Mouse (Mus musculus) left cerebral cortex, postnatal 36 days (tissue): ENCODE measurements around the gene Cavin1. TPM values are rescaled to one million over a fixed set of nuclear protein-coding genes. Genes with fewer than 3 reads are reported as not detected.
"Not testable (repeated sequence)": the region's sequence is repeated elsewhere in the genome, so short reads cannot be mapped to it uniquely, and the experiment has no call there.

ENCODE experiments used
- DNase-seq, 2 experiments: peaks; one replicate each; pipeline ENCODE4 v3.0.0; 2021 to 2022; ENCODE audit warnings: low spot score in 2 of 2, mixed read lengths in 1 of 2
- intact Hi-C: fragments of 180-260 bp; cut with DNase I; formaldehyde crosslinking; loops from one replicate; pipeline ENCODE4 v1.15.1; 2025
- total RNA-seq, 2 experiments: library from RNA; stranded (reverse); gene quantifications; 2 replicates each; pipeline ENCODE4 v1.2.3; 2021

Cavin1 gene
- total RNA-seq, result 10 to 100 TPM; 17.4 to 20.4 TPM

- intact Hi-C loops, result no loop called here
- DNase-seq, result peak; percentile 27 to 66
Observed at GRCm38 (mm10) chr11:100970557-100970937, at the start of gene Cavin1. Cavin1 (minus strand) TSS chr11:100970887.

- DNase-seq, result no peak
- intact Hi-C loops, result loop anchor here (2.0 to 5.0 kb wide), 2 partner anchors 29 to 41 kb away; no protein-coding TSS in a partner anchor
Observed at GRCm38 (mm10) chr11:101011641-101012040, 41.0 kb upstream of the Cavin1 start.

GRCm38 (mm10) chr11:101009888-101010784 is 39.4 kb upstream of the Cavin1 start:
- DNase-seq, result peak in 1 of 2 experiments; percentile 33
- intact Hi-C loops, result loop anchor here (2.0 to 5.0 kb wide), 2 partner anchors 27 to 42 kb away; no protein-coding TSS in a partner anchor

- peak; percentile 95 to 97 for DNase-seq
- intact Hi-C loops, result no loop called here
Observed at GRCm38 (mm10) chr11:101009046-101009887, 38.6 kb upstream of the Cavin1 start, which contains the start of gene Atp6v0a1. Atp6v0a1 (plus strand) TSS chr11:101009452.

GRCm38 (mm10) chr11:101008206-101009045 is 37.7 kb upstream of the Cavin1 start:
- no peak for DNase-seq
- intact Hi-C loops, result no loop called here

- intact Hi-C loops, result no loop called here
- DNase-seq, result no peak
Observed at GRCm38 (mm10) chr11:101003025-101003685, 32.5 kb upstream of the Cavin1 start.

GRCm38 (mm10) chr11:101001875-101002552 is 31.3 kb upstream of the Cavin1 start:
- intact Hi-C loops, DNase-seq: not testable (repeated sequence)

GRCm38 (mm10) chr11:100999254-100999653 is 28.6 kb upstream of the Cavin1 start:
- intact Hi-C loops, result no loop called here
- DNase-seq, result no peak

- intact Hi-C loops, result no loop called here
- no peak for DNase-seq
Observed at GRCm38 (mm10) chr11:100998836-100999235, 28.1 kb upstream of the Cavin1 start.

- DNase-seq, result no peak
- intact Hi-C loops, result no loop called here
Observed at GRCm38 (mm10) chr11:100996501-100996900, 25.8 kb upstream of the Cavin1 start.

GRCm38 (mm10) chr11:100994655-100995054 is 24.0 kb upstream of the Cavin1 start:
- DNase-seq, result no peak
- intact Hi-C loops, result no loop called here

GRCm38 (mm10) chr11:100994233-100994632 is 23.5 kb upstream of the Cavin1 start:
- DNase-seq, result no peak
- intact Hi-C loops, result no loop called here

GRCm38 (mm10) chr11:100993437-100993836 is 22.8 kb upstream of the Cavin1 start:
- no peak for DNase-seq
- intact Hi-C loops, result no loop called here

- intact Hi-C loops, result no loop called here
- DNase-seq, result no peak
Observed at GRCm38 (mm10) chr11:100991027-100991534, 20.4 kb upstream of the Cavin1 start.

GRCm38 (mm10) chr11:100989666-100990065 is 19.0 kb upstream of the Cavin1 start:
- DNase-seq, result no peak
- intact Hi-C loops, result loop anchor here (10.0 kb wide), 1 partner anchor 185 kb away; the partner anchor contains the start of genes Ccr10, Cntnap1 and Plekhh3

- intact Hi-C loops, result loop anchor here (10.0 kb wide), 1 partner anchor 186 kb away; the partner anchor contains the start of genes Ccr10, Cntnap1 and Plekhh3
Observed at GRCm38 (mm10) chr11:100988674-100989073, 18.0 kb upstream of the Cavin1 start.

GRCm38 (mm10) chr11:100985607-100986006 is 14.9 kb upstream of the Cavin1 start:
- intact Hi-C loops, result loop anchor here (10.0 kb wide), 1 partner anchor 189 kb away; the partner anchor contains the start of genes Ccr10, Cntnap1 and Plekhh3
- no peak for DNase-seq

More at GRCm38 (mm10) chr11:100988674-100989073, 18.0 kb upstream of the Cavin1 start:
- DNase-seq, result no peak

- DNase-seq, result no peak
- intact Hi-C loops, result loop anchor here (2.0 to 10.0 kb wide), 3 partner anchors 27 to 191 kb away; partner anchors contain the start of genes Ccr10, Cntnap1 and Plekhh3
Observed at GRCm38 (mm10) chr11:100983778-100984131, 13.1 kb upstream of the Cavin1 start.
